Mouse (Mus musculus) retina, adult 2 months (tissue): Measurements from ENCODE around the gene Leng8.

Source experiments
- DNase-seq: peaks from one replicate; pipeline ENCODE4 v3.0.0-alpha.2; 2012; ENCODE audit warnings: low read depth, low spot score

Leng8 gene

DNA sequence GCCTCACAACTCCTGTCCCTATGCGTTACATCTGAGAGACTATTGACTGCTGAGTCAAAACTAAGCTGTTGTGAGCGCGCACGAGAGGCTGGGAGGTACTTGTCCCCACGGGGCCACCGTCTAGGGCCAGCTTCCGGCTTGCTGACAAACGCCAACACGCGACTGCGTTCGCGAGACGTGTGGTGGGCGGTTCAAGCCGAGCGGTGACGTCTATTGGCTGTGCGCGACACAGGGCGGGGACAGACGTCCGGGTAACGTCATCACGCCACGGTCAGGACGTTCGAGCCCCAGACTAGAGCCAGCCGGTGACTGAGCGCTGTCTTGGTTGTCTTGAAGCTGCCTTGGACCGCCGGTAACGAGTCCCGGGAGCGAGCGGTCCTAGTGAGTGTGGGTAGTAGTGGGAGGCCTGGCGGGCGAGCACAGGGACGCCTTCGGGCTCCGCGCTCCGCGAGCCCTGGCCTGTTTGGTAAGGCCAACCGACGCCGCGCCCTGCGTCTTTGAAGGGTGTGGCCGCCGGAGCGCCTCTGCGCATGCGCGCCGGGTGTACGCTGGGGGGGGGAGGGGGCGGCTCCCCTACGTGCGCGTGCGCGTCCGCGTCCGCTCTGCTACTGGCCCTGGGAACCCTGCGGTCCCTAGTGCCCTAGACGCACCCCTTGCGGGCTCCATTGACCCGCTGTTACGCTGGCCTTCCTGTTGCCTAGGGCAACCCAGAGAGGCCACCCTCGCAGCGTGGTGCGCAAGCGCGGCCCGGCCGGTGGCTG lies at the start of gene Leng8:
TSS of gene Leng8 (plus strand) at position 269 of the 761 bp plus-strand sequence.
- peak; percentile 99 for DNase-seq

GRCm38 (mm10) chr7:4087238-4087895 lies 49.5 kb upstream of the Leng8 start:
- DNase-seq: no peak

DNA sequence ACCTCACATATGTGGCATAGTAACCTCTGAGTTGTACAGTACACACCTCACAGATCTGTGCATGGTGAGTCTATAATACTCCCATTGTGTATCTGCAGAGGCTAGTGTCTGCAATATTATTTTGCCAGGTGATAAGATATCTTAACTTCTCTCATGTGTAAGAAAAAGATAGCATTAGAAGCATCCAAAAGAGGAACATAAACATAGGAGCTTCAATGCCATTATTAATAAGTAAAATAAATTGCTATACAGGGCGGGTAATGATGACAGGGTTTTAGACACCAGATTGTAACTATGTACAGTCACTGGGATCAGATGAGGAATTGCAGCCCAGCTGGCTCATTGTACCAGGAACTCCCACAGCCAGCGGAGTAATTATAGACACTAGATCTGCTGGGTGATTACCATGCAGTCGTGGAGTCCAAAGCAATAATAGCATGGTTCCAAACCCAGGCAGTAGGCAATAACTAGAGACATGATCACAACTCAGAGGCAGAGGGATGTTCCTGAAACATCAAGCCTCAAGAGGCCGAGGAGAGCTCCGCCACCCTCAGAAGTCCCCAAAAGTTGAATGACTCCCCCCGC lies 48.9 kb upstream of the Leng8 start:
- DNase-seq: no peak

- DNase-seq: no peak
Measured at GRCm38 (mm10) chr7:4088679-4089078, 48.2 kb upstream of the Leng8 start.

GRCm38 (mm10) chr7:4091170-4091569 lies 45.7 kb upstream of the Leng8 start:
- no peak for DNase-seq

- DNase-seq: no peak
Measured at GRCm38 (mm10) chr7:4098301-4098700, 38.5 kb upstream of the Leng8 start.

DNA sequence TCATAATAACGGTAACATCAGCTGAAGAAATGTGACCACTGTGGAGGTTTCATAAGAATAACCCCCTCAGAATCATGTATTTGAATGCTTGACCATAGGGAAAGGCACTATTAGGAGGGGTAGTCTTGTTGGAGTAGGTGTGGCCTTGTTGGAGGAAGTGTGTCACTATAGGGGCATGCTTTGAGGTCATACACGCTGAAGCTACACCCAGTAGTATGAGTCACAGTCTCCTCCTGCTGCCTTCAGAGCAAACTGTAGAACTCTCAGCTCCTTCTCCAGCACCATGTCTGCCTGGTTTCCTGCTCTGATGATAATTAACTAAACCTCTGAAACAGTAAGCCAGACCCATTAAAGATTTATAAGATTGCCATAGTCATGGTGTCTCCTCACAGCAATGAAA lies 38.0 kb upstream of the Leng8 start:
- DNase-seq: no peak

DNA sequence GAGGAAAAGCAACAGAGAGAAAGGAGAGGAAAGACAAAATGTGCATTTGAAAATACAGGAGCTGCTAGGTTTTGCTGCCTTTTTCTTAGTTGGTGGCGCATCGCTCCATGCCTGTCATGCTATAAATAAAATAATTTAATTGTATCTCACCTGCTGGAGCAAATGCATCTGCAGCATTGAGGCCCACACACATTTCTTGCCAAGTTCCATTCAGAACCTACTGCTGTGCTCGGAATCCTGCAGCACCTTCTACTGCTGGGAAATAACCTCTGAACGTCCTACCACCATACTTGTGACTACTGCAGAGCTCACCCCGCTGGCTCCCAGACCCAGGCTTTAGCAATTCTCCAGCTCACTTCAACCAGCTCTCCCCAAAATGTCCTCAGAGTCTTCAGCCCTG lies 35.7 kb upstream of the Leng8 start:
- DNase-seq: no peak

DNA sequence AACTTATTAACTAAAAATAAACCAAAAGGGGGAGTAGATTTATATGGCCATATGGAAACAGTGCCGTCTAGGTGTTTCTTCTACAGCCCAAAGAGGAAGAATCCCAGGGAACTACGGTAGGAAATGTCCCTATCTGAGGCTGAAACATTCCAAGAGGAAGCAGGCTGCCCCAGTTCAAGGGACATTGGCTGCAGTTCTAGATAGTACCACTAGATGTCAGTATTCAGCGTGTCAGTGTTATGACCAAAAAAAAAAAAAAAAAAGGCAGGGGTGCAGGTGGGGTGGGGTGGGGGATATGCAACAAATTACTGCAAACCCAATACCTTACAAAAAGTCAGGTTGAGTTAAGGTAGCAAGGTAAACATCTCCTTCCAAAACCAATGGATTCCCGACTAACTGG lies 33.4 kb upstream of the Leng8 start:
- DNase-seq: no peak

DNA sequence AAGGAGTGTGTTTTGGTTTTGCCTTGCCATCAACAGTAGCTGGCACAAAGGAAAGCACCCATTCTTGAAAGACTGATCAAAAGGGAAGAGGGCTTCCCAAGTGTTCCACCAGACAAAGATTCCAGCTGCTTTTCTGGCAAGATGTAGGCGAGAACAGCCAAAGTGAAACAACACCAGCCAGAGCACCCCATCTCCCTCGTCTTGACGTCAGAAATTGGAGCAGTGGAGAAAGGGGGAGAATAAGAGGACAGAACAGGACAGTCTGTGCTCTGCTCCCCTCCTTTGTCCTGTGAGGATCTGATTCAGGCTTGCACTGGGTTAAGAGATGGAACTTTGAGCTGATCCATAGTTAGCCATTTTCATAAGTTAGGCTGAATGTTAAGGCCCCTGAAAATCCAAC lies 25.1 kb upstream of the Leng8 start:
- no peak for DNase-seq

DNA sequence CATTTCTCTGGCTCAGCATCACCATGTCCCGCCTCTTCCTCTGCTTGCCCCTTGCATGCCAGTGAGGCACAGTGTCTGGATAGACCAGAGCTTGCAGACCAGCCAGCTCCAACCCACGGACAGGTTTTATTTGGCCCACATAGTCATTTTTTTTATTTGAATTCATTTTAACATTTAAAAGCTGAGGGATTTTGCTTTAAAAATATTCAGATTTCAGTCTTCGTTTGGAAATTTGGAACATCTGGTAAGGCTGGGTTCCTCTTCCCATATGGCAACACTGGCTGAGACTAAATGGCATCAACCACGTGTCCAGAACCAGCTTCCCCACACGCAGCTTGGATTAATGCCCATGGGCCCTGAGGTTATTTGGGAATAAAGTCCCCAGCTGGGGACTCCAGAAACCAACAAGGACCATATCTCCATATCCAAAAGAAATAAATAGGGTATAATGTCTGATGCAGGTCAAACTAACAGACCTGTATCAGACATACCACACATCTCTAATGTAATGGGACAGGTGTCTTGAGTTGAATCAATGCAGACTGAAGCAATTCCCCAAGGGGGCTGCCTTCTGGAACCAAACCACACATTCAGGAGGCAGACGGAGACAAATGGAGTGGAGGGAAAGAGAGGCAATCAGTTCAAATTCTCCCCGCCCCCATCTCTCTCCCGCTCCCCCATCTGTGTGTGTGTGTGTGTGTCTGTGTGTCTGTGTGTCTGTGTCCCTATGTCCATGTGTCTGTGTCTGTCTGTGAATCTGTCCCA lies 19.6 kb upstream of the Leng8 start:
- DNase-seq: no peak

GRCm38 (mm10) chr7:4119344-4119902 lies 17.4 kb upstream of the Leng8 start, which contains the start of gene Ttyh1:
Gene Ttyh1, plus strand, starts transcription at chr7:4119408.
- DNase-seq: no peak

DNA sequence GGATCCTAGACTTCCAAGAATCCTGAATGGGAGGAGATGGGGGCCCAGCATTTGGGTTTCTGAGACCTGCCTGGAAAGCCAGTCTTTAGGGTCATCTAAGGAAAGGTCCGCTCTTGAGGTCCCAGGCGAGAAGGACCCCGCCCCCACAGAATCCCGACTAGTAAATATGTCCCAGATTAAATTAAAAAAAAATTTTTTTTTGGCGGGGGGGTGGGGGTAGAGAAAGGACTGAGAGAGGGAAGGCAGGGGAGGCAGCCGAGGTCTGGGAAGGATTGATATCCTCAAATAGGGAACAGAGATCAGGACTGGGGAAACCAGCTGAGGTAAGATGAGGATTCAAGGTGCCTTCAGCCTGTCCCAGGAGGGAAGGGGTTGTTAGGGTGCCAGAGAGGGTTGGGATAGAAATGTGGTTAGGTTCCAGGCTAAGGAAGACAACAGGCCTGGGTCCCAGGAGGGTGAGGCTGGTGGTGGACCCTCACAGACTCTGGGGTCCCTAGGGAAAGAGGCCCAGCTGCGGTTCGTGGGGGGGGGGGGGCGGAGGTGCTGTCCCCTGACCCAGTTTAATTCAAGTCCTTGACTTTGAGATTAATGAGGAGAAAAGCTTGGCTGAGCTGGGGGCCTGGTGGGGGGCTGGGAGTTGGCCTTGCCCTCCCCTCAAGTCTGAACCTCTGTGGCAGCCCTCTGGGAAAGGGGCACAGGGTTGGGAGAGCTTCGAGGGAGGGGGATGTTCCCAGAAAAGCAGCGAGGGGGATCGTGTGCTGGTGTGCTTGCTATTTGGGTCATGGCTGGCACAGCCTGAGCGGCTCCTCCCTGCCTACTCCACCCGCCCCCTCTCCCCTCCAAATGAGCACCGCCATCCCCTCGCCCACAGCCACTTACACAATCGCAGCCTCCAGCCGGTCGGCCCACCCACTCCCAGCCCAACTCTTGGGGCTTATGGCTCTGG lies 16.6 kb upstream of the Leng8 start:
- DNase-seq: no peak

- no peak for DNase-seq
Measured at GRCm38 (mm10) chr7:4122076-4122768, 14.6 kb upstream of the Leng8 start.

DNA sequence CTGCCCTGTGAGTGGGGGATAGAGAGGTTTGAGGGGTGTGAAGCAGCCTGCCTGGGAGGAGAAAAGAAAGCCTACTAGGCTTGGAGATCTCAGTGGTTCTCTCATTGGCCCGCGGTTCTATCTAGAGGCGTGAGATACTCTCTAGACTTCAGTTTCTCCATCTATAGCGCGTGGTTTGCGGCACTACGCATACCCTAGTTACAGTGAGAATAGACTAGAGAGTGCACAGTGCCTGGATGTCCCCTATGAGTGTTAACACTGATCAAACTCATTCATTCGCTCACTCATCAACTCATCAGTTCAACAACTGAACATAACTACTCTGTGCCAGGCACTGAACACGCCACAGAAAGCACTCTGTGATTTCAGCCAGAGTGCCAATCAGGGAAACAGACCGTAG lies 14.1 kb upstream of the Leng8 start:
- no peak for DNase-seq

DNA sequence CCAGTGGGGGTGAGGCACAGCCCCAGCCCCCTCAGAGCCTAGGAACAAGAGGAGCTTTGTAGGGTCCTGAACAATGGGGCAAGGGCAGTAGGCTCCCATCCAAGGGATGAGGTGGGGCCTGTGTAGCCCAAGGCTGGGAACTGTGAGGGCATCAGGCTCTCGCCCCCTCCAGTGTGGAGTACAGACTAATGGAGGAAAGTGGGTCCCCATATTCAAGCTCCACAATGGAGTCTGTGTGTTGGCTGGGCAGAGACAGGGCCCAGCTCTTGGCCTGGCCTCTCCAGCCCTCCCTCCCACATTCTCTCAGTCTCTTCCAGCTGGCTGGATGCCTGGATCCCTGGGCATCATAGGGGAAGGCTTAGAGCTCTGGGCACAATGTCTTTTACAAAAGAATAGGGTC lies 13.1 kb upstream of the Leng8 start:
- no peak for DNase-seq

DNA sequence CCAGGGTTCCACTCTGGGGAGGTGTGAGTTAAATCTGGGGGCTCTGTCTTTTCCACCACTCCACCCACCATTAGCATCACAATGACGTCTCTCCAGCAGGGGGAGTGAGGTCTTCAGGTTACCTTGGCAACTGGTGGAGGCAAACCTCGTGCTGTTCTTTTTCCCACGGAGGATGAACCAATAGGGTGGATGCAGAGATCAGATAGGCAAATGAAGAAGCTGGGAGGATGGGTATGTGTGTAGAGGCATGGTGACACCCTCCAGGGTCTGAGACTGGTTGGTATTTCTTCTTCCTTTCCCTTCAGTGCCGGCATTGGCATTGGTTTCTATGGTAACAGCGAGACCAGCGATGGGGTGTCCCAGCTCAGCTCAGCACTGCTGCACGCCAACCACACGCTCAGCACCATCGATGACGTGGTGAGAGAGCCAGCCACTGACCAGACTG lies 12.5 kb upstream of the Leng8 start:
- no peak for DNase-seq

GRCm38 (mm10) chr7:4124856-4125255 lies 12.0 kb upstream of the Leng8 start:
- DNase-seq: no peak

DNA sequence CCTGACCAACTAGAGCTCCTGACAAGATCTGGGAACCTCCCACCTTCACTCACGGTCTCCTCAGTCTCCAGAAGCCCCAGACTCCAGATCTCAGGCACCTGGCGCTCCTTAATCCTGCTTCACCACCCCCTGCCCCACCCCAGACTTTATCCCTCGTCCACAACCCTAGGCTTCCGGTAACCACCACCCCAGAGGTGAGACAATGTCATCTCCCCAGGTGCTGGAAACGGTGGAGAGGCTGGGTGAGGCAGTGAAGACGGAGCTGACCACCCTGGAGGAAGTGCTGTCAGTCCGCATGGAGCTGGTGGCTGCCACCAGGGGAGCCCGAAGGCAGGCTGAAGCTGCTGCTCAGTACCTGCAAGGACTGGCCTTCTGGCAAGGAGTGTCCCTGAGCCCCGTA lies 11.5 kb upstream of the Leng8 start:
- no peak for DNase-seq
